Comparison of ENCODE assay signal across 16 mouse cellular contexts in genomic region chr2:118752792-118753108, GRCm38 (mm10). TPM values are rescaled to one million over a fixed set of nuclear protein-coding genes. Genes with fewer than 3 reads are reported as not detected.
DNase-seq lines count a peak whose midpoint lies in the region; ATAC-seq and TF ChIP-seq lines count a peak whose summit lies in the region.
"Had no signal": no experiment of that assay in that cellular context is flagged by ENCODE, and none has a peak within 500 bp of the region (broad histone marks: within the 10 kb centered on the region; RNA-seq: fewer than 3 reads in every experiment).

No protein-coding gene starts in this region.

- peaks cover 45% of the 10 kb centered on the region for H3K4me1 ChIP-seq in heart, embryonic 11.5 days (ENCODE audit: control insufficient read depth, insufficient read depth, low read length)
- peaks cover 3% of the 10 kb centered on the region; the same call in 1 of the 2 replicates for H3K4me1 ChIP-seq in testis, adult 2 months (ENCODE audit: control insufficient read depth, insufficient read depth, low read length)
- H3K4me1 ChIP-seq in liver, embryonic 13.5 days (replicated peaks), result peaks cover 63% of the 10 kb centered on the region

- no peaks in the 10 kb centered on the region for H3K36me3 ChIP-seq in heart, embryonic 11.5 days (ENCODE audit: control insufficient read depth, insufficient read depth, low read length)
- no peaks in the 10 kb centered on the region; the same call in 1 of the 2 replicates for H3K36me3 ChIP-seq in testis, adult 2 months (ENCODE audit: control insufficient read depth, insufficient read depth, low read length)
- H3K36me3 ChIP-seq in liver, embryonic 13.5 days, result peaks cover 24% of the 10 kb centered on the region
- H3K36me3 ChIP-seq: embryonic facial prominence, embryonic 15.5 days had no signal

- peak overlapping the region; percentile 82 for H3K27ac ChIP-seq in heart, embryonic 11.5 days (ENCODE audit: low read depth, low read length)
- H3K27ac ChIP-seq in testis, adult 2 months (ENCODE audit: control insufficient read depth, insufficient read depth, low read depth, low read length), result peak overlapping the region; percentile 56; the same call in 1 of the 2 replicates
- peak overlapping the region; percentile 91 for H3K27ac ChIP-seq in liver, embryonic 13.5 days
- no peak overlapping the region for H3K27ac ChIP-seq in layer of hippocampus, adult 2 months
- H3K27ac ChIP-seq: embryonic facial prominence, embryonic 15.5 days had no signal

- peak; percentile 64; the same call in 1 of the 2 replicates for ATAC-seq in heart, embryonic 11.5 days (replicated peaks; ENCODE audit: insufficient number of reproducible peaks, low FRiP score, low TSS enrichment)
- ATAC-seq in liver, embryonic 13.5 days (ENCODE audit: low read depth), result peak; percentile 88

- H3K27me3 ChIP-seq in heart, embryonic 11.5 days (ENCODE audit: control insufficient read depth, insufficient read depth, low read length), result no peaks in the 10 kb centered on the region
- H3K27me3 ChIP-seq in testis, adult 2 months (ENCODE audit: control insufficient read depth, insufficient read depth, low read length), result no peaks in the 10 kb centered on the region
- H3K27me3 ChIP-seq in liver, embryonic 13.5 days, result peaks cover 7% of the 10 kb centered on the region; the same call in 1 of the 2 replicates
- H3K27me3 ChIP-seq: embryonic facial prominence, embryonic 15.5 days had no signal

- no peak overlapping the region for H3K4me3 ChIP-seq in heart, embryonic 11.5 days (ENCODE audit: low read depth, low read length)
- H3K4me3 ChIP-seq in testis, adult 2 months (ENCODE audit: control insufficient read depth, low read depth, low read length), result no peak overlapping the region
- H3K4me3 ChIP-seq in liver, embryonic 13.5 days (replicated peaks), result no peak overlapping the region
- H3K4me3 ChIP-seq in layer of hippocampus, adult 2 months, result no peak overlapping the region
- H3K4me3 ChIP-seq: embryonic facial prominence, embryonic 15.5 days had no signal

- H3K9me3 ChIP-seq in heart, embryonic 11.5 days (replicated peaks; ENCODE audit: control insufficient read depth, low read length), result no peaks in the 10 kb centered on the region
- H3K9me3 ChIP-seq in liver, embryonic 13.5 days (replicated peaks), result no peaks in the 10 kb centered on the region
- H3K9me3 ChIP-seq: embryonic facial prominence, embryonic 15.5 days had no signal

- TF ChIP-seq CTCF in testis, adult 2 months (IDR thresholded peaks at IDR 0.05; ENCODE audit: control insufficient read depth, insufficient read depth, insufficient replicate concordance, low read depth, low read length), result no peak
- no peak for TF ChIP-seq CTCF in layer of hippocampus, adult 2 months (conservative IDR thresholded peaks at IDR 0.05)

- H3K4me2 ChIP-seq in heart, embryonic 11.5 days, result no peak overlapping the region; the same call in 1 of the 2 replicates
- peak overlapping the region; percentile 58 for H3K4me2 ChIP-seq in liver, embryonic 13.5 days
- H3K4me2 ChIP-seq: embryonic facial prominence, embryonic 15.5 days had no signal

- no peak for DNase-seq in heart, adult 18-20 months
- DNase-seq in testis, postnatal 10 days (ENCODE audit: low spot score), result no peak
- no peak for DNase-seq in liver, embryonic 13.5 days
- no peak for DNase-seq in retina, postnatal 1 day
- DNase-seq in layer of hippocampus, adult 2 months (ENCODE audit: low spot score in 2 of 2), result no peak
- DNase-seq in urinary bladder, adult 2 months (ENCODE audit: low spot score), result no peak
- DNase-seq: kidney, adult 11 months; lung, postnatal 4 days; spleen, adult 18-20 months had no signal

- 51% methylated on average over 4 of the region's 4 CpGs for WGBS in heart, embryonic 11.5 days (ENCODE audit: insufficient replicate concordance)
- 18% methylated on average over 4 of the region's 4 CpGs for WGBS in liver, embryonic 13.5 days (ENCODE audit: insufficient replicate concordance)

- peak overlapping the region; percentile 18; the same call in 1 of the 2 replicates for H3K9ac ChIP-seq in heart, embryonic 11.5 days (ENCODE audit: low read depth, low read length)
- peak overlapping the region; percentile 65 for H3K9ac ChIP-seq in liver, embryonic 13.5 days
- H3K9ac ChIP-seq: embryonic facial prominence, embryonic 15.5 days had no signal

- no peak for TF ChIP-seq POLR2A in testis, adult 2 months (IDR thresholded peaks at IDR 0.05; ENCODE audit: control insufficient read depth, low read depth, low read length)

RNA-seq across cellular contexts. Expression of gene Inafm2, which starts 7.2 kb away (rescaled TPM):
- 45.4 and 46.7 TPM in 2 replicates for polyA plus RNA-seq in heart, embryonic 11.5 days (2014; fragmentation: Nextera tagmentation; extraction: Ambion mirVana)
- total RNA-seq in heart, adult 18-20 months (2021), result 10 to 100 TPM; 31.3 to 35.1 TPM
- polyA plus RNA-seq in testis, adult 2 months (2012; rRNA removed), result 12.6 and 13.4 TPM in 2 replicates
- polyA plus RNA-seq in liver, embryonic 13.5 days (2015; fragmentation: Nextera tagmentation; extraction: Ambion mirVana), result 18.4 and 19.1 TPM in 2 replicates
- total RNA-seq in layer of hippocampus, adult 2 months (2021), result 10 to 100 TPM; 62.1 to 66.7 TPM
- polyA plus RNA-seq in urinary bladder, adult 2 months (2012; rRNA removed), result 35.9 and 38.5 TPM in 2 replicates

RNA-seq across cellular contexts. Expression of gene Ccdc9b, which starts 9.7 kb away (rescaled TPM):
- 1.0 and 1.3 TPM in 2 replicates for polyA plus RNA-seq in heart, embryonic 11.5 days (2014; fragmentation: Nextera tagmentation; extraction: Ambion mirVana)
- 10 to 100 TPM; 20.8 to 25.7 TPM for total RNA-seq in heart, adult 18-20 months (2021)
- polyA plus RNA-seq in testis, adult 2 months (2012; rRNA removed), result 0.80 and 0.85 TPM in 2 replicates
- 0.20 and 0.23 TPM in 2 replicates for polyA plus RNA-seq in liver, embryonic 13.5 days (2015; fragmentation: Nextera tagmentation; extraction: Ambion mirVana)
- total RNA-seq in layer of hippocampus, adult 2 months (2021), result 1 to 10 TPM; 7.6 to 9.6 TPM
- 19.3 and 23.1 TPM in 2 replicates for polyA plus RNA-seq in urinary bladder, adult 2 months (2012; rRNA removed)

RNA-seq across cellular contexts. Expression of gene Phgr1, which starts 19.8 kb away (rescaled TPM):
- not detected in 2 replicates for polyA plus RNA-seq in heart, embryonic 11.5 days (2014; fragmentation: Nextera tagmentation; extraction: Ambion mirVana)
- total RNA-seq in heart, adult 18-20 months (2021), result not detected
- 0.49 and 1.1 TPM in 2 replicates for polyA plus RNA-seq in testis, adult 2 months (2012; rRNA removed)
- not detected in 2 replicates for polyA plus RNA-seq in liver, embryonic 13.5 days (2015; fragmentation: Nextera tagmentation; extraction: Ambion mirVana)
- total RNA-seq in layer of hippocampus, adult 2 months (2021), result not detected
- 0.16 TPM in 1 of 2 replicates, not detected in the other for polyA plus RNA-seq in urinary bladder, adult 2 months (2012; rRNA removed)
- total RNA-seq: layer of hippocampus, adult 8-10 months; left cerebral cortex, postnatal 14 days had no signal
- polyA plus RNA-seq: brain, embryonic 14.5 days; C2C12 had no signal

RNA-seq across cellular contexts. Expression of gene Plcb2, which starts 24.5 kb away (rescaled TPM):
- polyA plus RNA-seq in heart, embryonic 11.5 days (2014; fragmentation: Nextera tagmentation; extraction: Ambion mirVana), result 0.99 and 1.4 TPM in 2 replicates
- total RNA-seq in heart, adult 18-20 months (2021), result 1 to 10 TPM; 1.4 to 2.6 TPM
- 17.6 and 17.9 TPM in 2 replicates for polyA plus RNA-seq in testis, adult 2 months (2012; rRNA removed)
- polyA plus RNA-seq in liver, embryonic 13.5 days (2015; fragmentation: Nextera tagmentation; extraction: Ambion mirVana), result 1.6 and 1.7 TPM in 2 replicates
- 1 to 10 TPM; 2.3 to 2.6 TPM for total RNA-seq in layer of hippocampus, adult 2 months (2021)
- 2.6 and 3.0 TPM in 2 replicates for polyA plus RNA-seq in urinary bladder, adult 2 months (2012; rRNA removed)
- polyA plus RNA-seq: C2C12 had no signal

RNA-seq across cellular contexts. Expression of gene Disp2, which starts 26.8 kb away (rescaled TPM):
- 0.21 and 0.27 TPM in 2 replicates for polyA plus RNA-seq in heart, embryonic 11.5 days (2014; fragmentation: Nextera tagmentation; extraction: Ambion mirVana)
- under 1 TPM in 1 of 2 experiments, not detected in 1; 0.07 TPM for total RNA-seq in heart, adult 18-20 months (2021)
- 0.28 and 0.77 TPM in 2 replicates for polyA plus RNA-seq in testis, adult 2 months (2012; rRNA removed)
- polyA plus RNA-seq in liver, embryonic 13.5 days (2015; fragmentation: Nextera tagmentation; extraction: Ambion mirVana), result 0.24 and 0.31 TPM in 2 replicates
- total RNA-seq in layer of hippocampus, adult 2 months (2021), result 100 to 1,000 TPM; 263 to 273 TPM
- polyA plus RNA-seq in urinary bladder, adult 2 months (2012; rRNA removed), result 0.78 and 0.93 TPM in 2 replicates
